Mouse (Mus musculus) lung, embryonic 14.5 days (tissue): ENCODE data around the gene Thsd4. TPM values are rescaled to one million over a fixed set of nuclear protein-coding genes. Genes with fewer than 3 reads are reported as not detected.

ENCODE experiments used
- ATAC-seq: fragments of 200-750 bp; cut with Nextera tagmentation; 2 replicates; pipeline ENCODE4 v1.8.0; 2017; ENCODE audit warnings: mild to moderate bottlenecking, moderate TSS enrichment, moderate library complexity; ENCODE audit not compliant: insufficient read depth
- DNase-seq: peaks from one replicate; pipeline ENCODE4 v3.0.0-alpha.2; 2015
- H3K27ac ChIP-seq: fragments of 300-500 bp; sonication (generic); 2 replicates; pipeline ENCODE4 v1.5.1; 2014; ENCODE audit warnings: low read depth, mild to moderate bottlenecking, moderate library complexity
- H3K27me3 ChIP-seq: fragments of 300-500 bp; sonication (generic); 2 replicates; pipeline ENCODE4 v1.6.1; 2014; ENCODE audit warnings: low read length, control low read depth; ENCODE audit not compliant: insufficient read depth
- H3K36me3 ChIP-seq: fragments of 300-500 bp; sonication (generic); 2 replicates; pipeline ENCODE4 v1.6.1; 2014; ENCODE audit warnings: control low read depth; ENCODE audit not compliant: insufficient read depth
- H3K4me1 ChIP-seq: fragments of 300-500 bp; sonication (generic); 2 replicates; pipeline ENCODE4 v1.6.1; 2014; ENCODE audit warnings: antibody characterized with exemption, control low read depth; ENCODE audit not compliant: insufficient read depth
- H3K4me2 ChIP-seq: fragments of 300-500 bp; sonication (generic); 2 replicates; pipeline ENCODE4 v1.6.1; 2014; ENCODE audit warnings: mild to moderate bottlenecking
- H3K4me3 ChIP-seq: fragments of 300-500 bp; sonication (generic); 2 replicates; pipeline ENCODE4 v1.5.1; 2014; ENCODE audit warnings: low read depth, low read length
- H3K9ac ChIP-seq: fragments of 300-500 bp; sonication (generic); 2 replicates; pipeline ENCODE4 v1.6.1; 2014
- H3K9me3 ChIP-seq: fragments of 300-500 bp; sonication (generic); 2 replicates; pipeline ENCODE4 v1.6.1; 2016; ENCODE audit warnings: low read depth, low read length, control low read depth
- CTCF ChIP-seq: IDR thresholded peaks from 2 replicates; pipeline ENCODE4 v1.5.1; 2016; ENCODE audit warnings: antibody characterized with exemption, low read depth
- WGBS: fragments of 180-500 bp; shearing (Covaris S2); extraction: QIAGEN DNeasy Blood & Tissue Kit; methylation state at CpG from one replicate; pipeline ENCODE4 v1.1.7; 2014; 5-methylcytosine and 5-hydroxymethylcytosine counted together
- polyA plus RNA-seq: library from polyadenylated mRNA; unstranded; fragments of >200 nt; fragmentation: Nextera tagmentation; extraction: Ambion mirVana; gene quantifications from 2 replicates; pipeline ENCODE4 v1.2.1, GENCODE M21; 2014

Thsd4 gene
- polyA plus RNA-seq, 1 experiment from 2014 or later, result 18.5 TPM

- DNase-seq, result no peak
- no peaks in the 10 kb centered on the region; the same call in 1 of the 2 replicates for H3K4me1 ChIP-seq
- WGBS, result 81% methylated on average over 5 of the region's 5 CpGs
- no peak for ATAC-seq
- no peaks in the 10 kb centered on the region for H3K9me3 ChIP-seq
- no peak overlapping the region for H3K27ac ChIP-seq
- no peaks in the 10 kb centered on the region for H3K27me3 ChIP-seq
- no peak overlapping the region for H3K4me2 ChIP-seq
- no peaks in the 10 kb centered on the region for H3K36me3 ChIP-seq
- TF ChIP-seq CTCF, result no peak
- no peak overlapping the region for H3K4me3 ChIP-seq
- H3K9ac ChIP-seq, result no peak overlapping the region
These were observed 571.9 kb downstream of the Thsd4 start for GRCm38 (mm10) chr9:59949981-59950380.

DNA sequence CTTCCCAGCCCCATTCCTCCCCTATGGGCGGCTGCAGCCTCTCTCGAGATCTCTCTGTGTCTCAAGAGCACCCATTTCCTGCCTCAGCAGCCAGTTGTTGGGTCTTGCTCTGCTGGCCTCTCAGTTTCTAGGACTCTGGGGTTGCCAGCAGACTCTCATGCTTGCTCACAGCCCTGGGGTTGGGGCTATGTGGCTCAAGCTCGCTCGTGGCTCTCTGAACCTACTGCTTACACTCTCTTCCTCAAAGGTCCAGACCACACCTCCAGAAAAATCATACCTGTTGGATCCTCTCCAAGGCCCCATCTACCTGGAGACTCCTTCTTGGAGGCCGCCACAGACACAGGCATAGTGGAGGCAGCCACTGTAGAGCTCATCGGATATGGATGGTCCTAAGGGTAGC lies 572.3 kb downstream of the Thsd4 start:
- Histone ChIP-seq H3K36me3 (no peaks in the 10 kb centered on the region), H3K4me3 (no peak overlapping the region), H3K9me3 (no peaks in the 10 kb centered on the region), H3K4me2 (no peak overlapping the region), H3K4me1 (no peaks in the 10 kb centered on the region; the same call in 1 of the 2 replicates), H3K27ac (no peak overlapping the region), H3K9ac (no peak overlapping the region), H3K27me3 (no peaks in the 10 kb centered on the region)
- 73% methylated on average over 6 of the region's 6 CpGs for WGBS
- no peak for ATAC-seq
- no peak for DNase-seq
- TF ChIP-seq CTCF, result no peak

DNA sequence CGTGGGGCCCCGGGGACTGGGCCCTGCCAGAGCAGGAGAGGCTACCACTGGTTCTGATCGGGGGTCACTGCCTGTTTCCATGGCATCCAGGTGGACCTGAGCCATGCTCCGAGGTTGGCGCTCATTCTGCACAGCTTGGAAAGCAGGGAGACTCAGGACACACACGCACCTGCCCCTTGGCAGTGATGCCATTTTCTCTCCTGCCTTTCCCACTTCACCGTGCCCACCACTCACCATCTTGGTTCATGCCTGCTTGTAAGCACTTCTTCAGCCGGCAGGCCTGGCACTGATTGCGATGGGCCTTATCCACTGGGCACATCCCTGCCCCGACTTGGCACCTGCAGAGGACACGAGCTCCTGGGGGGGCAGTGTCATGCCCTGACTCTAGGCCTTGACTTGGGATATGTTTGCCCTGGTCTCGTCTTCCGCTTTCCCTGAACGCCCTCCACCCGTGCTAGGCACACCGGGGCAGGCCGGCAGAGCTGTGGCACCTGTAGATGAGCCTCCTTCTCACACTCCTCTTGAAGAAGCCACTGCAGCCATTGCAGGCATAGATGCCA lies 573.1 kb downstream of the Thsd4 start:
- no peak for TF ChIP-seq CTCF
- no peaks in the 10 kb centered on the region; the same call in 1 of the 2 replicates for H3K4me1 ChIP-seq

GRCm38 (mm10) chr9:59948226-59948625 lies 573.6 kb downstream of the Thsd4 start:
- no peak overlapping the region for H3K9ac ChIP-seq
- no peak overlapping the region for H3K4me3 ChIP-seq
- no peaks in the 10 kb centered on the region for H3K4me1 ChIP-seq
- H3K36me3 ChIP-seq, result no peaks in the 10 kb centered on the region
- WGBS, result 51% methylated on average over 8 of the region's 8 CpGs
- DNase-seq (no peak), ATAC-seq (no peak)
- TF ChIP-seq CTCF, result no peak
- H3K27me3 ChIP-seq, result no peaks in the 10 kb centered on the region
- no peaks in the 10 kb centered on the region for H3K9me3 ChIP-seq
- no peak overlapping the region for H3K4me2 ChIP-seq
- no peak overlapping the region for H3K27ac ChIP-seq

More for the DNA sequence above, 573.1 kb downstream of the Thsd4 start:
- H3K27me3 ChIP-seq, result no peaks in the 10 kb centered on the region
- 83% methylated on average over 17 of the region's 17 CpGs for WGBS
- H3K9ac ChIP-seq, result no peak overlapping the region
- H3K27ac ChIP-seq, result no peak overlapping the region
- DNase-seq (no peak), ATAC-seq (no peak)
- H3K9me3 ChIP-seq, result no peaks in the 10 kb centered on the region
- H3K4me3 ChIP-seq, result no peak overlapping the region
- H3K36me3 ChIP-seq, result no peaks in the 10 kb centered on the region
- H3K4me2 ChIP-seq, result no peak overlapping the region

DNA sequence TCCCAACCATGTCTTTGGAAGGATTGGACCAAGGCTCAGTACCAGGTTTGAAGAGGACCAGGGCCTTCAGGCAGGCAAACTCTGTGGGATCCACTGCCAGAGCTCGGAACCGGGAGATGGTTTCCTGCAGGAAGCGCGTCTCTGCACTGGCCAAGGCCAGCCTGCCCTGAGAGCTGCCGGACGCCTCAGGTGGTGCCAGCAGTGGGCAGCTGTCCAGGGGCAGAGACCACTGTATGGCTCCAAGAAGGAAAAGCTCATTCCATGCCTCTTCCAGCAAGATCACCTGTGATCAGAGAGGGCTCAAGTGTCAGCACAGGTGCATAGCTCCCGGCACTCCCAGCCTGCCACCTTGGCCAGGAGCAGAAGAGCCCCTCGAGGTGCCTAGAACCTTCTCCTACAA lies 574.6 kb downstream of the Thsd4 start:
- no peak for TF ChIP-seq CTCF
- no peak overlapping the region for H3K27ac ChIP-seq
- H3K4me3 ChIP-seq, result no peak overlapping the region
- H3K9ac ChIP-seq, result no peak overlapping the region
- no peaks in the 10 kb centered on the region for H3K9me3 ChIP-seq
- WGBS, result 80% methylated on average over 8 of the region's 8 CpGs
- DNase-seq, result no peak
- no peak overlapping the region for H3K4me2 ChIP-seq
- no peak for ATAC-seq
- no peaks in the 10 kb centered on the region for H3K4me1 ChIP-seq
- no peaks in the 10 kb centered on the region for H3K27me3 ChIP-seq
- no peaks in the 10 kb centered on the region for H3K36me3 ChIP-seq

DNA sequence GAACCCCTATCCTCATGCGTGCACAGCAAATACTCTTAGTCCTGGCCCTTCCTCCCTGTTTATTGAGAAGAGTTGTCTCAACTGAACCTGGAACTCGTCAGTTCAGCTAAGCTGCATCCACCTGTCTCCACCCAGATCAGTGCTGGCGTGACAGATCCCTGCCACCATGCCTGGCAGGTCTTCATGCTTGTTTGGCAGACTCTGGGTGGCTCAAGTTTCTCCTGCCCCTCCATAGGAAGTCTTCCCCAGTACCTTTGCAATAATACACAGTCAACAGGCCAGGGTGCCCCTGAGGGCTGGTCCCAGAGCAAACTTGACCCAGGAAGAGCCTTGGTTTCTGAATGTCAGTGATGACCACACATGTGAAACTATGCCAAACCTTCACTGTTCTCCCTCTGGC lies 576.6 kb downstream of the Thsd4 start:
- 77% methylated on average over 3 of the region's 3 CpGs for WGBS
- Histone ChIP-seq H3K4me2 (no peak overlapping the region), H3K9ac (no peak overlapping the region), H3K27ac (no peak overlapping the region), H3K36me3 (no peaks in the 10 kb centered on the region), H3K27me3 (no peaks in the 10 kb centered on the region), H3K4me3 (no peak overlapping the region), H3K9me3 (no peaks in the 10 kb centered on the region), H3K4me1 (no peaks in the 10 kb centered on the region)
- TF ChIP-seq CTCF, result no peak
- DNase-seq (no peak), ATAC-seq (no peak)

GRCm38 (mm10) chr9:59943826-59944225 lies 578.0 kb downstream of the Thsd4 start:
- TF ChIP-seq CTCF, result no peak
- ATAC-seq (no peak), DNase-seq (no peak)
- no peaks in the 10 kb centered on the region for H3K36me3 ChIP-seq
- no peaks in the 10 kb centered on the region for H3K27me3 ChIP-seq
- WGBS, result 80% methylated on average over 6 of the region's 6 CpGs
- H3K27ac ChIP-seq, result no peak overlapping the region
- H3K4me1 ChIP-seq, result no peaks in the 10 kb centered on the region; the same call in 1 of the 2 replicates
- H3K4me3 ChIP-seq, result no peak overlapping the region
- no peaks in the 10 kb centered on the region for H3K9me3 ChIP-seq
- no peak overlapping the region for H3K4me2 ChIP-seq
- H3K9ac ChIP-seq, result no peak overlapping the region
